Mouse (Mus musculus): ENCODE data around the gene Grm1. TPM values are rescaled to one million over a fixed set of nuclear protein-coding genes. Genes with fewer than 3 reads are reported as not detected.
A peak's percentile ranks its signal among the peaks of the same experiment; 100 is the strongest.

Grm1 gene
- total RNA-seq, 2 experiments from 2014 or later: not detected

- DNase-seq: no peak
These were observed 251.0 kb downstream of the Grm1 start for GRCm38 (mm10) chr10:10831141-10831540.

GRCm38 (mm10) chr10:10827308-10827707 is 254.8 kb downstream of the Grm1 start:
- DNase-seq: no peak

GRCm38 (mm10) chr10:10818061-10818460 is 264.1 kb downstream of the Grm1 start:
- DNase-seq: no peak

GRCm38 (mm10) chr10:10814631-10815216 is 267.4 kb downstream of the Grm1 start:
- no peak for DNase-seq

GRCm38 (mm10) chr10:10812750-10813711 is 269.1 kb downstream of the Grm1 start:
- peak; percentile 79 to 83 for DNase-seq

GRCm38 (mm10) chr10:10809777-10810176 is 272.4 kb downstream of the Grm1 start:
- DNase-seq: no peak

- no peak for DNase-seq
These were observed 286.8 kb downstream of the Grm1 start for GRCm38 (mm10) chr10:10795321-10795720.

- DNase-seq: no peak
These were observed 291.7 kb downstream of the Grm1 start for GRCm38 (mm10) chr10:10790458-10790857.

GRCm38 (mm10) chr10:10789967-10790366 is 292.2 kb downstream of the Grm1 start:
- no peak for DNase-seq

- no peak for DNase-seq
These were observed 294.2 kb downstream of the Grm1 start for GRCm38 (mm10) chr10:10787906-10788416.

GRCm38 (mm10) chr10:10785122-10785521 is 297.0 kb downstream of the Grm1 start:
- DNase-seq: no peak

GRCm38 (mm10) chr10:10774827-10775226 is 307.3 kb downstream of the Grm1 start:
- no peak for DNase-seq

- no peak for DNase-seq
These were observed 319.1 kb downstream of the Grm1 start for GRCm38 (mm10) chr10:10763015-10763414.

- DNase-seq: no peak
These were observed 320.9 kb downstream of the Grm1 start for GRCm38 (mm10) chr10:10761274-10761673.

- no peak for DNase-seq
These were observed 321.4 kb downstream of the Grm1 start for GRCm38 (mm10) chr10:10760801-10761200.

- DNase-seq: no peak
These were observed 331.1 kb downstream of the Grm1 start for GRCm38 (mm10) chr10:10751033-10751432.

GRCm38 (mm10) chr10:10744097-10744496 is 338.1 kb downstream of the Grm1 start:
- DNase-seq: no peak

- no peak for DNase-seq
These were observed 340.0 kb downstream of the Grm1 start for GRCm38 (mm10) chr10:10742172-10742571.

GRCm38 (mm10) chr10:10741314-10741713 is 340.8 kb downstream of the Grm1 start:
- no peak for DNase-seq

GRCm38 (mm10) chr10:10740729-10741128 is 341.4 kb downstream of the Grm1 start:
- no peak for DNase-seq

- peak; percentile 13 to 16 for DNase-seq
These were observed 345.0 kb downstream of the Grm1 start for GRCm38 (mm10) chr10:10737041-10737681.

- no peak for DNase-seq
These were observed 347.6 kb downstream of the Grm1 start for GRCm38 (mm10) chr10:10734561-10734960.

GRCm38 (mm10) chr10:10733092-10733491 is 349.1 kb downstream of the Grm1 start:
- DNase-seq: no peak

All from adrenal gland, postnatal 36 days (tissue).